In genomic region chr7:34702718-34703351, GRCm38 (mm10) we compare ENCODE assay signal across 9 mouse cellular contexts. TPM values are rescaled to one million over a fixed set of nuclear protein-coding genes. Genes with fewer than 3 reads are reported as not detected.
A peak's percentile ranks its signal among the peaks of the same experiment; 100 is the strongest.
DNase-seq lines count a peak whose midpoint lies in the region; ATAC-seq and TF ChIP-seq lines count a peak whose summit lies in the region.
"Had no signal": no experiment of that assay in that cellular context is flagged by ENCODE, and none has a peak within 500 bp of the region (broad histone marks: within the 10 kb centered on the region; RNA-seq: fewer than 3 reads in every experiment).

No protein-coding gene starts in this region.

- no peaks in the 10 kb centered on the region for H3K4me1 ChIP-seq in heart, postnatal 0 days (ENCODE audit: control insufficient read depth, insufficient read depth)
- H3K4me1 ChIP-seq in intestine, embryonic 15.5 days (replicated peaks) = 0 out of 2 replicates have a peak, but pooled peaks cover 11% of the 10 kb centered on the region
- no peaks in the 10 kb centered on the region for H3K4me1 ChIP-seq in stomach, embryonic 14.5 days (ENCODE audit: control insufficient read depth, insufficient read depth, low read length)
- H3K4me1 ChIP-seq in forebrain, embryonic 14.5 days (ENCODE audit: control insufficient read depth, insufficient read depth, low read length) = no peaks in the 10 kb centered on the region
- H3K4me1 ChIP-seq: liver, embryonic 15.5 days had no signal

- TF ChIP-seq EP300 in heart, postnatal 0 days (IDR thresholded peaks at IDR 0.05; ENCODE audit: low read depth) = no peak

- no peak overlapping the region for H3K4me3 ChIP-seq in heart, postnatal 0 days (ENCODE audit: low read depth, low read length)
- no peak overlapping the region for H3K4me3 ChIP-seq in intestine, embryonic 15.5 days (replicated peaks)
- no peak overlapping the region for H3K4me3 ChIP-seq in stomach, embryonic 14.5 days (ENCODE audit: low read depth, low read length)
- H3K4me3 ChIP-seq in forebrain, embryonic 14.5 days (ENCODE audit: low read depth, low read length) = no peak overlapping the region
- H3K4me3 ChIP-seq: liver, embryonic 15.5 days had no signal

- no peak for ATAC-seq in heart, postnatal 0 days (ENCODE audit: insufficient read depth, low read depth)
- peak; percentile 46 for ATAC-seq in intestine, embryonic 15.5 days
- peak; percentile 26; the same call in 1 of the 2 replicates for ATAC-seq in stomach, embryonic 14.5 days (ENCODE audit: insufficient number of reproducible peaks, insufficient read depth, low FRiP score, low read depth)
- ATAC-seq in forebrain, embryonic 14.5 days = no peak

- no peak overlapping the region for H3K27ac ChIP-seq in heart, postnatal 0 days (ENCODE audit: low read depth)
- H3K27ac ChIP-seq in intestine, embryonic 15.5 days = no peak overlapping the region
- no peak overlapping the region for H3K27ac ChIP-seq in stomach, embryonic 14.5 days (ENCODE audit: low read length)
- no peak overlapping the region for H3K27ac ChIP-seq in forebrain, embryonic 14.5 days (ENCODE audit: low read depth, low read length)
- H3K27ac ChIP-seq: liver, embryonic 15.5 days had no signal

- H3K9me3 ChIP-seq in heart, postnatal 0 days (replicated peaks; ENCODE audit: control insufficient read depth, low read length) = no peaks in the 10 kb centered on the region
- H3K9me3 ChIP-seq in intestine, embryonic 15.5 days = no peaks in the 10 kb centered on the region
- H3K9me3 ChIP-seq in stomach, embryonic 14.5 days (ENCODE audit: control insufficient read depth, low read depth, low read length) = no peaks in the 10 kb centered on the region
- no peaks in the 10 kb centered on the region for H3K9me3 ChIP-seq in forebrain, embryonic 14.5 days (replicated peaks; ENCODE audit: control insufficient read depth, low read length)
- H3K9me3 ChIP-seq: liver, embryonic 15.5 days had no signal

- WGBS in heart, postnatal 0 days = 12% methylated on average over 11 of the region's 11 CpGs
- WGBS in intestine, embryonic 15.5 days = 12% methylated on average over 11 of the region's 11 CpGs
- 14% methylated on average over 11 of the region's 11 CpGs for WGBS in stomach, embryonic 14.5 days
- 21% methylated on average over 11 of the region's 11 CpGs for WGBS in forebrain, embryonic 14.5 days

- H3K36me3 ChIP-seq in heart, postnatal 0 days (replicated peaks; ENCODE audit: control insufficient read depth, insufficient read depth, low read length) = no peaks in the 10 kb centered on the region
- H3K36me3 ChIP-seq in intestine, embryonic 15.5 days = no peaks in the 10 kb centered on the region
- H3K36me3 ChIP-seq in stomach, embryonic 14.5 days (ENCODE audit: control insufficient read depth, insufficient read depth, low read length) = no peaks in the 10 kb centered on the region
- no peaks in the 10 kb centered on the region for H3K36me3 ChIP-seq in forebrain, embryonic 14.5 days (ENCODE audit: control insufficient read depth, insufficient read depth, low read length)
- H3K36me3 ChIP-seq: liver, embryonic 15.5 days had no signal

- no peak overlapping the region for H3K4me2 ChIP-seq in heart, postnatal 0 days (ENCODE audit: low read depth, low read length)
- no peak overlapping the region for H3K4me2 ChIP-seq in intestine, embryonic 15.5 days (replicated peaks)
- H3K4me2 ChIP-seq in stomach, embryonic 14.5 days (replicated peaks; ENCODE audit: low read depth, low read length) = no peak overlapping the region
- no peak overlapping the region for H3K4me2 ChIP-seq in forebrain, embryonic 14.5 days (ENCODE audit: low read length)
- H3K4me2 ChIP-seq: liver, embryonic 15.5 days had no signal

- no peak for TF ChIP-seq CTCF in heart, postnatal 0 days (IDR thresholded peaks at IDR 0.05; ENCODE audit: low read depth)

- no peak overlapping the region for H3K9ac ChIP-seq in heart, postnatal 0 days (replicated peaks; ENCODE audit: low read depth, low read length)
- no peak overlapping the region for H3K9ac ChIP-seq in intestine, embryonic 15.5 days
- H3K9ac ChIP-seq in stomach, embryonic 14.5 days (replicated peaks; ENCODE audit: low read depth, low read length) = no peak overlapping the region
- H3K9ac ChIP-seq in forebrain, embryonic 14.5 days (ENCODE audit: low read length) = no peak overlapping the region
- H3K9ac ChIP-seq: liver, embryonic 15.5 days had no signal

- peak; percentile 55 for DNase-seq in heart, postnatal 0 days (ENCODE audit: low spot score)
- no peak for DNase-seq in heart, adult 8-10 months (ENCODE audit: low spot score)
- peak; percentile 25 for DNase-seq in thymus, postnatal 14 days
- no peak for DNase-seq in thymus, postnatal 36 days
- DNase-seq in T-cell, adult 2 months (ENCODE audit: low spot score) = no peak
- no peak for DNase-seq in forebrain, embryonic 14.5 days (ENCODE audit: low spot score)

- peaks cover 13% of the 10 kb centered on the region; the same call in 1 of the 2 replicates for H3K27me3 ChIP-seq in heart, postnatal 0 days (ENCODE audit: control insufficient read depth, insufficient read depth, low read length)
- no peaks in the 10 kb centered on the region for H3K27me3 ChIP-seq in intestine, embryonic 15.5 days (replicated peaks)
- no peaks in the 10 kb centered on the region for H3K27me3 ChIP-seq in stomach, embryonic 14.5 days (ENCODE audit: control insufficient read depth, insufficient read depth, low read length)
- H3K27me3 ChIP-seq in forebrain, embryonic 14.5 days (replicated peaks; ENCODE audit: control insufficient read depth, insufficient read depth, low read length) = no peaks in the 10 kb centered on the region
- H3K27me3 ChIP-seq: liver, embryonic 15.5 days had no signal

RNA-seq across cellular contexts. Expression of gene Kctd15, which starts 46.3 kb away (rescaled TPM):
- 2.8 and 5.9 TPM in 2 replicates for total RNA-seq in heart, postnatal 0 days (2014; rRNA removed; ENCODE audit: low replicate concordance)
- polyA plus RNA-seq in heart, postnatal 0 days (2015; fragmentation: Nextera tagmentation; extraction: Ambion mirVana) = 0.78 and 0.99 TPM in 2 replicates
- 1 to 10 TPM; 2.4 to 3.9 (median 3.2) TPM for total RNA-seq in heart, adult 8-10 months (2022)
- 16.2 and 18.0 TPM in 2 replicates for polyA plus RNA-seq in intestine, embryonic 15.5 days (2015; fragmentation: Nextera tagmentation; extraction: Ambion mirVana)
- polyA plus RNA-seq in stomach, embryonic 14.5 days (2014; fragmentation: Nextera tagmentation; extraction: Ambion mirVana) = 10.6 and 11.3 TPM in 2 replicates
- polyA plus RNA-seq in forebrain, embryonic 14.5 days (2014; fragmentation: Nextera tagmentation; extraction: Ambion mirVana) = 13.9 and 16.0 TPM in 2 replicates

Comparison
In these comparisons a context has a peak if more than half of its experiments do, and no peak if none do; other contexts are left out.
1. DNase-seq: peak in heart, postnatal 0 days (single experiment) and thymus, postnatal 14 days (single experiment); none in heart, adult 8-10 months (single experiment), thymus, postnatal 36 days (0 of 2), T-cell, adult 2 months (single experiment) and forebrain, embryonic 14.5 days (single experiment).
2. ATAC-seq: peak in intestine, embryonic 15.5 days (single experiment) and stomach, embryonic 14.5 days (single experiment); none in heart, postnatal 0 days (single experiment) and forebrain, embryonic 14.5 days (single experiment).